ENCODE assay signal across 8 mouse cellular contexts in genomic region chr11:55077331-55078231, GRCm38 (mm10). TPM values are rescaled to one million over a fixed set of nuclear protein-coding genes. Genes with fewer than 3 reads are reported as not detected.
A peak's percentile ranks its signal among the peaks of the same experiment; 100 is the strongest.
DNase-seq lines count a peak whose midpoint lies in the region; ATAC-seq and TF ChIP-seq lines count a peak whose summit lies in the region.

Gene Ccdc69 (minus strand): TSS chr11:55078131.

- TF ChIP-seq POLR2A in cerebellum, adult 2 months (IDR thresholded peaks at IDR 0.05; ENCODE audit: borderline replicate concordance, insufficient read depth, low read length), result peak; percentile 48; the same call in 1 of the 2 replicates
- peak; percentile 57 for TF ChIP-seq POLR2A in spleen, adult 2 months (IDR thresholded peaks at IDR 0.05; ENCODE audit: low read depth, low read length)

- H3K4me2 ChIP-seq in hindbrain, embryonic 13.5 days, result peak within 1 kb of the TSS; percentile 86
- peak within 1 kb of the TSS; percentile 93 for H3K4me2 ChIP-seq in limb, embryonic 15.5 days
- H3K4me2 ChIP-seq in midbrain, embryonic 15.5 days, result peak within 1 kb of the TSS; percentile 94

- no peaks in the 10 kb centered on the region for H3K36me3 ChIP-seq in hindbrain, embryonic 13.5 days
- no peaks in the 10 kb centered on the region for H3K36me3 ChIP-seq in limb, embryonic 15.5 days
- H3K36me3 ChIP-seq in midbrain, embryonic 15.5 days (replicated peaks), result no peaks in the 10 kb centered on the region
- no peaks in the 10 kb centered on the region for H3K36me3 ChIP-seq in spleen, adult 2 months (ENCODE audit: control insufficient read depth, insufficient read depth, low read length)

- ATAC-seq in hindbrain, embryonic 13.5 days (ENCODE audit: low FRiP score), result peak; percentile 71
- ATAC-seq in limb, embryonic 15.5 days (ENCODE audit: insufficient number of reproducible peaks, low FRiP score, low TSS enrichment, low read depth), result peak; percentile 59; the same call in 1 of the 2 replicates
- peak; percentile 48 for ATAC-seq in midbrain, embryonic 15.5 days (replicated peaks)

- H3K27me3 ChIP-seq in cerebellum, adult 2 months (ENCODE audit: control insufficient read depth, insufficient read depth, low read length), result no peaks in the 10 kb centered on the region
- H3K27me3 ChIP-seq in hindbrain, embryonic 13.5 days, result peaks cover 31% of the 10 kb centered on the region
- 0 out of 2 replicates have a peak, but pooled peaks cover 6% of the 10 kb centered on the region for H3K27me3 ChIP-seq in limb, embryonic 15.5 days
- H3K27me3 ChIP-seq in midbrain, embryonic 15.5 days (replicated peaks), result peaks cover 17% of the 10 kb centered on the region
- no peaks in the 10 kb centered on the region for H3K27me3 ChIP-seq in spleen, adult 2 months (ENCODE audit: control insufficient read depth, insufficient read depth, low read length)

- H3K27ac ChIP-seq in cerebellum, adult 2 months (ENCODE audit: insufficient read depth, low read length), result peak within 1 kb of the TSS; percentile 79
- no peak within 1 kb of the TSS for H3K27ac ChIP-seq in hindbrain, embryonic 13.5 days
- no peak within 1 kb of the TSS for H3K27ac ChIP-seq in limb, embryonic 15.5 days
- H3K27ac ChIP-seq in midbrain, embryonic 15.5 days, result no peak within 1 kb of the TSS
- H3K27ac ChIP-seq in spleen, adult 2 months (ENCODE audit: insufficient read depth, low read length), result peak within 1 kb of the TSS; percentile 92

- no peak for TF ChIP-seq CTCF in cerebellum, adult 2 months (IDR thresholded peaks at IDR 0.05; ENCODE audit: borderline replicate concordance, insufficient read depth, low read depth, low read length)
- no peak for TF ChIP-seq CTCF in spleen, adult 2 months (IDR thresholded peaks at IDR 0.05; ENCODE audit: extremely low read depth, insufficient read depth, insufficient read length, insufficient replicate concordance)

- H3K4me1 ChIP-seq in cerebellum, adult 2 months (ENCODE audit: control insufficient read depth, insufficient read depth, low read length), result peaks cover 21% of the 10 kb centered on the region
- peaks cover 20% of the 10 kb centered on the region for H3K4me1 ChIP-seq in hindbrain, embryonic 13.5 days (replicated peaks)
- H3K4me1 ChIP-seq in limb, embryonic 15.5 days, result peaks cover 22% of the 10 kb centered on the region
- peaks cover 16% of the 10 kb centered on the region for H3K4me1 ChIP-seq in midbrain, embryonic 15.5 days
- peaks cover 30% of the 10 kb centered on the region for H3K4me1 ChIP-seq in spleen, adult 2 months (ENCODE audit: control insufficient read depth, insufficient read depth, insufficient read length)

- no peaks in the 10 kb centered on the region; the same call in 1 of the 2 replicates for H3K9me3 ChIP-seq in hindbrain, embryonic 13.5 days
- H3K9me3 ChIP-seq in limb, embryonic 15.5 days, result no peaks in the 10 kb centered on the region
- no peaks in the 10 kb centered on the region for H3K9me3 ChIP-seq in midbrain, embryonic 15.5 days

- H3K4me3 ChIP-seq in cerebellum, adult 2 months (replicated peaks; ENCODE audit: insufficient read depth, low read depth, low read length), result peak within 1 kb of the TSS; percentile 70
- peak within 1 kb of the TSS; percentile 46 for H3K4me3 ChIP-seq in hindbrain, embryonic 13.5 days
- peak within 1 kb of the TSS; percentile 48 for H3K4me3 ChIP-seq in limb, embryonic 15.5 days
- H3K4me3 ChIP-seq in midbrain, embryonic 15.5 days, result peak within 1 kb of the TSS; percentile 42
- peak within 1 kb of the TSS; percentile 90 for H3K4me3 ChIP-seq in spleen, adult 2 months (ENCODE audit: extremely low read depth, insufficient read depth, insufficient read length)

- WGBS in cerebellum, adult 2 months, result under 1% methylated on average over 50 of the region's 50 CpGs
- WGBS in hindbrain, embryonic 13.5 days, result under 1% methylated on average over 50 of the region's 50 CpGs
- 1% methylated on average over 50 of the region's 50 CpGs for WGBS in limb, embryonic 15.5 days
- under 1% methylated on average over 50 of the region's 50 CpGs for WGBS in midbrain, embryonic 15.5 days
- WGBS in spleen, adult 2 months, result under 1% methylated on average over 50 of the region's 50 CpGs

- peak; percentile 59 for DNase-seq in NIH3T3 (ENCODE audit: low read depth)
- DNase-seq in cerebellum, adult 2 months, result peak; percentile 71 to 72
- peak; percentile 45 for DNase-seq in forelimb bud, embryonic 11.5 days (ENCODE audit: low read depth, low spot score)
- DNase-seq in spleen, adult 2 months (ENCODE audit: low read depth in 1 of 2, low spot score in 2 of 2), result peak in 1 of 2 experiments; percentile 66
- no peak for DNase-seq in layer of hippocampus, adult 8-10 months (ENCODE audit: low spot score in 2 of 2)

- peak within 1 kb of the TSS; percentile 69 for H3K9ac ChIP-seq in hindbrain, embryonic 13.5 days
- peak within 1 kb of the TSS; percentile 42 for H3K9ac ChIP-seq in limb, embryonic 15.5 days
- peak within 1 kb of the TSS; percentile 43 for H3K9ac ChIP-seq in midbrain, embryonic 15.5 days

RNA-seq across cellular contexts. Expression of gene Ccdc69, which starts in this region (rescaled TPM):
- polyA plus RNA-seq in cerebellum, adult 2 months (2012; rRNA removed), result 5.4 and 6.1 TPM in 2 replicates
- polyA plus RNA-seq in hindbrain, embryonic 13.5 days (2015; fragmentation: Nextera tagmentation; extraction: Ambion mirVana), result 0.22 and 0.31 TPM in 2 replicates
- 1.7 and 3.8 TPM in 2 replicates for polyA plus RNA-seq in limb, embryonic 15.5 days (2015; fragmentation: Nextera tagmentation; extraction: Ambion mirVana)
- 0.34 and 0.36 TPM in 2 replicates for polyA plus RNA-seq in midbrain, embryonic 15.5 days (2015; fragmentation: Nextera tagmentation; extraction: Ambion mirVana)
- 8.9 and 10.6 TPM in 2 replicates for polyA plus RNA-seq in spleen, adult 2 months (2012; rRNA removed)
- 1 to 10 TPM in 1 of 4 experiments, under 1 TPM in 3; 0.32 to 1.1 (median 0.75) TPM for total RNA-seq in layer of hippocampus, adult 8-10 months (2022)

Comparison
In these comparisons a context has a peak if more than half of its experiments do, and no peak if none do; other contexts are left out.
1. Peak in ATAC-seq, H3K4me3 ChIP-seq, H3K9ac ChIP-seq and H3K4me2 ChIP-seq in hindbrain, embryonic 13.5 days; RNA of the gene not detected or under 1 TPM.
2. Peak in ATAC-seq, H3K4me3 ChIP-seq, H3K9ac ChIP-seq and H3K4me2 ChIP-seq in midbrain, embryonic 15.5 days; RNA of the gene not detected or under 1 TPM.
3. DNase-seq: peak in NIH3T3 (single experiment), cerebellum, adult 2 months (2 of 2) and forelimb bud, embryonic 11.5 days (single experiment); none in layer of hippocampus, adult 8-10 months (0 of 2).
4. H3K27ac ChIP-seq: peak in cerebellum, adult 2 months (single experiment) and spleen, adult 2 months (single experiment); none in hindbrain, embryonic 13.5 days (single experiment), limb, embryonic 15.5 days (single experiment) and midbrain, embryonic 15.5 days (single experiment).
5. Peak in every context shown above with its lines, with median percentiles within 50 percentile points of each other: H3K4me3 ChIP-seq, ATAC-seq, H3K4me2 ChIP-seq and H3K9ac ChIP-seq.